Mouse (Mus musculus) stomach, postnatal 0 days (tissue): ENCODE measurements around the gene Tpm4. TPM values are rescaled to one million over a fixed set of nuclear protein-coding genes. Genes with fewer than 3 reads are reported as not detected.

ENCODE experiments used
- ATAC-seq: fragments of 200-750 bp; cut with Nextera tagmentation; 2 replicates; pipeline ENCODE4 v1.8.0; 2017; ENCODE audit not compliant: low FRiP score, low TSS enrichment
- DNase-seq: peaks from one replicate; pipeline ENCODE4 v3.0.0-alpha.2; 2016; ENCODE audit warnings: low spot score
- H3K27ac ChIP-seq: fragments of 300-500 bp; sonication (generic); replicated peaks from 2 replicates; pipeline ENCODE4 v1.5.1; 2014; ENCODE audit warnings: mild to moderate bottlenecking, control low read depth
- H3K27me3 ChIP-seq: fragments of 300-500 bp; sonication (generic); 2 replicates; pipeline ENCODE4 v1.6.1; 2014; ENCODE audit warnings: low read length; ENCODE audit not compliant: control insufficient read depth, insufficient read depth
- H3K36me3 ChIP-seq: fragments of 300-500 bp; sonication (generic); 2 replicates; pipeline ENCODE4 v1.6.1; 2014; ENCODE audit warnings: low read length, mixed read lengths; ENCODE audit not compliant: control insufficient read depth, insufficient read depth
- H3K4me1 ChIP-seq: fragments of 300-500 bp; sonication (generic); replicated peaks from 2 replicates; pipeline ENCODE4 v1.6.1; 2014; ENCODE audit warnings: antibody characterized with exemption; ENCODE audit not compliant: control insufficient read depth, insufficient read depth
- H3K4me2 ChIP-seq: fragments of 300-500 bp; sonication (generic); replicated peaks from 2 replicates; pipeline ENCODE4 v1.6.1; 2014; ENCODE audit warnings: low read depth, mild to moderate bottlenecking, control low read depth, moderate library complexity
- H3K4me3 ChIP-seq: fragments of 300-500 bp; sonication (generic); 2 replicates; pipeline ENCODE4 v1.5.1; 2014; ENCODE audit warnings: low read depth, low read length, control low read depth
- H3K9ac ChIP-seq: fragments of 300-500 bp; sonication (generic); 2 replicates; pipeline ENCODE4 v1.6.1; 2014; ENCODE audit warnings: mild to moderate bottlenecking, low read length, control low read depth, mixed read lengths
- H3K9me3 ChIP-seq: fragments of 300-500 bp; sonication (generic); 2 replicates; pipeline ENCODE4 v1.6.1; 2016; ENCODE audit warnings: low read length; ENCODE audit not compliant: control insufficient read depth
- CTCF ChIP-seq: IDR thresholded peaks from 2 replicates; pipeline ENCODE4 v1.5.1; 2016; ENCODE audit warnings: antibody characterized with exemption, low read depth, mild to moderate bottlenecking, moderate library complexity
- EP300 ChIP-seq: optimal IDR thresholded peaks from 2 replicates; pipeline ENCODE3; 2016; ENCODE audit warnings: antibody characterized with exemption
- WGBS: fragments of 180-500 bp; shearing (Covaris S2); extraction: QIAGEN DNeasy Blood & Tissue Kit; methylation state at CpG from one replicate; pipeline ENCODE4 v1.1.7; 2014; 5-methylcytosine and 5-hydroxymethylcytosine counted together
- polyA plus RNA-seq: library from polyadenylated mRNA; unstranded; fragments of >200 nt; fragmentation: Nextera tagmentation; extraction: Ambion mirVana; gene quantifications from 2 replicates; pipeline ENCODE4 v1.2.1, GENCODE M21; 2015

Gene Tpm4
- polyA plus RNA-seq, 1 experiment from 2014 or later, result 364 TPM

DNA sequence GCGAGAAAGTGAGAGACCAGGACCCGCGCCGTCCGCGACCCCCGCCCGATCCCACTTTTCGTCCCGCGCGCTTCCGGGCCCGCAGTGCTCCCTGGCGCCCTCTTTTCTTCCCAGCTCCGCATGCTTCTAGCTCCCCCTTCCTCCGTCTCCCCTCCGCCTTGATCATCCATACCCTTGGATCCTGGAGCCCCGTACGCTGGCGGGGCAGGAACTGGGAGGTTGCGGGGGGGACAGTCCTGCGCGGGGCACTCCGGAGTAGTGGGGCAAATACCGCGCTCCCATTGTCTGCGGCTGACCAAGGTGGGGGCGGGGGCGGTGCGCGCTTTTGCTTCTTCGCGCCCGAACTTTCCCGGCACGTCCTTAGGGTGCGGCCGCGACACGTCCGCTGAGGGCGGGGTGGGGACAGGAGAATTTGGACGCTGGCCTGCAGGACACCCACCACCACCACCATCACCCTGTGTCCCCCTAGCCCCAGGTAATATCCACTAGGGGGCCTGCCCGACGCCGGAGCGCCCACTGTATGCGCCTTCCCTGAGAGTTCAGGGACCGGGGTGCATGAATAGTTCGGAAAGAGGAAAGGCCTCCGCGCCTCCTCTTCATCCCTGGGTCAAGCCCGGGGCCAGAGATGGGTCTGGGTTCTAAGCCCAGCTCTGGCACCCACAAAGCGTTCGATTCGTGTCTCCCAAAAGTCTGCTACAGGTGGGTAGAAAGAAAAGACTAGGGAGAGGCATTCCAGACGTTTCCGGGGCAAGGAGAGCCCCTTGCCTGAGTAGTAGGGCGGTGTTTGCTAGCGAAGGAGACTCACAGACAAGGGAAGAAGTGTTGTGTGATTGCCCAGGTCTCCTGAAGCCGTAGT is 899 bp downstream of the Tpm4 start:
- Histone ChIP-seq H3K9ac (peak overlapping the region; percentile 97), H3K36me3 (peaks cover 11% of the 10 kb centered on the region), H3K9me3 (no peaks in the 10 kb centered on the region), H3K27ac (peak overlapping the region; percentile 99), H3K27me3 (no peaks in the 10 kb centered on the region), H3K4me1 (no peaks in the 10 kb centered on the region), H3K4me2 (peak overlapping the region; percentile 69), H3K4me3 (peak overlapping the region; percentile 94)
- TF ChIP-seq CTCF (peak; percentile 49), EP300 (peak; percentile 40)
- ATAC-seq (peak; percentile 47), DNase-seq (peak; percentile 76)
- under 1% methylated on average over 50 of the region's 62 CpGs for WGBS

DNA sequence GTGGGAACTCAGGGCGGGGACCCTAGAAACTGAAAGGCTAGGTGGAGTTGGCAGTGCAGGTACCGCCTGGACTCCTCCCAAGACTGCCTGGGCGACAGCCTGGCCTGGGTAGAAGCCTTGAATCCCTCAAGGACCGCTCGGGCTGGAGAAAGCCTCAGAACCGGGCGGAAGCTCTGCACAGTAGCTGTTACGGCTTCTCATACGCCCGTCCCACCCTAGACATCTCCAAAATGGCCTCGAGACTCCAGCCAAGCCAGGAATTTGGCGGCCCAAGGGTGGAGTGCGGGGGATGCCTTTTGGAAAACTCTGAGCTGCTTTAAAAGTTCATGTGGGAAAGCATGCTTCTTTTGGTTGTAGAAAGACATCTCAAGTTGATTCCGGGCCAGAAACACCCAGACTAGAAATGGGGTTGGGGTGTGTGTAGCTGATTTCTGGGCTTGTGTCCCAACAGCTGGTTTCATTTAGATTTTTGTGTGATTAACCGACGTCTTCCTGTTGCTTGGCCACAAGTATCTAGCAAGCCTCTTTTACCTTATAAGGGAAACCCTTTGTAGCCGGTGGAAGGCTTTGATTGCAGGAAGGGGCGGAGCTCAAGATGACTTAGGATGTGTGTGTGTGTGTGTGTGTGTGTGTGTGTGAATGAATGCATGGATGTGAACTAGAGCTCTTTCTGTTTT is 1.7 kb downstream of the Tpm4 start:
- ATAC-seq, result peak; percentile 68
- Histone ChIP-seq H3K9me3 (no peaks in the 10 kb centered on the region), H3K4me3 (peak overlapping the region; percentile 94), H3K27me3 (no peaks in the 10 kb centered on the region), H3K4me1 (no peaks in the 10 kb centered on the region), H3K9ac (peak overlapping the region; percentile 97), H3K27ac (peak overlapping the region; percentile 99), H3K36me3 (peaks cover 15% of the 10 kb centered on the region), H3K4me2 (peak overlapping the region; percentile 69)
- TF ChIP-seq EP300 (peak; percentile 48), CTCF (no peak)
- DNase-seq, result peak; percentile 72
- WGBS, result under 1% methylated on average over 18 of the region's 18 CpGs

DNA sequence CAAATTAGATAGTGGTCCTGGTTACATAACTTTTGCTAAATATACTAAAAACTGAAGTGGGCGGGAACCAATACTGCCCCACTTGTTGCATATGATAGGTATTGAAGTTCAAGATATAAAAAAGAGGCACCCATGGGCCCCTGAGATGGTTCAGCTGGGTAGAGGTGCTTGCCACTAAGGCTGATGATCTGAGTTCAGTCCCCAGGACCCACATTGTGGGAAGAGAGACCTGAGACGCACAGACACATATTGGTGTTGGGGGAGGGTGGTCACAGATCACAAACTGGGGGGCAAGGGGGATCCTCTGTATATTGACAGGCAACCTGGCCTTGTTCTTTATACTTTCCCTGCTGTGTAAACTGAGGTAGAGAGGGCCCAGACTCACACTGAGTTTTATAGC is 2.7 kb downstream of the Tpm4 start:
- ATAC-seq, result no peak
- 77% methylated on average over 2 of the region's 2 CpGs for WGBS
- DNase-seq, result no peak
- no peaks in the 10 kb centered on the region for H3K4me1 ChIP-seq
- TF ChIP-seq CTCF, result no peak
- peak; percentile 10 for TF ChIP-seq EP300
- H3K4me3 ChIP-seq, result no peak overlapping the region
- H3K4me2 ChIP-seq, result peak overlapping the region; percentile 69
- H3K9me3 ChIP-seq, result no peaks in the 10 kb centered on the region
- no peaks in the 10 kb centered on the region for H3K27me3 ChIP-seq
- H3K27ac ChIP-seq, result peak overlapping the region; percentile 40; the same call in 1 of the 2 replicates
- H3K36me3 ChIP-seq, result peaks cover 20% of the 10 kb centered on the region
- peak overlapping the region; percentile 27; the same call in 1 of the 2 replicates for H3K9ac ChIP-seq

DNA sequence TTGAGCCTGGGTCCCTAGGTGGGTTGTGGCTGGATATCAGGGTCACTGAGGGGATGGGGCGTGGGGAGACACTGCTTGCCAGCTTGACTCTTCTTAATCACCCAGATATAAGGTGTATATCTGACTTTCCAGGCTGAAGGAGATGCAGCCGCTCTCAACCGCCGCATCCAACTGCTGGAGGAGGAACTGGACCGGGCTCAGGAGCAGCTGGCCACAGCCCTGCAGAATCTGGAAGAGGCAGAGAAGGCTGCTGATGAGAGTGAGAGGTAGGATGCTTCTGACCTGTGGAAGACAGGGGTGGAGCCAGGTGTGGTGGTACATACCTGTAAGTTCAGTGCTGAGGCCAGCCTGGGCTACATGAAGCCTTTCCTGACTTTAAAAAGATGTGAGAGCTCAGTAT is 3.7 kb downstream of the Tpm4 start:
- H3K9ac ChIP-seq, result no peak overlapping the region
- H3K4me2 ChIP-seq, result no peak overlapping the region
- no peaks in the 10 kb centered on the region for H3K27me3 ChIP-seq
- TF ChIP-seq CTCF (no peak), EP300 (no peak)
- H3K4me3 ChIP-seq, result no peak overlapping the region
- H3K36me3 ChIP-seq, result peaks cover 28% of the 10 kb centered on the region
- H3K4me1 ChIP-seq, result no peaks in the 10 kb centered on the region
- DNase-seq, result peak; percentile 11
- 91% methylated on average over 5 of the region's 5 CpGs for WGBS
- ATAC-seq, result no peak
- H3K27ac ChIP-seq, result no peak overlapping the region
- no peaks in the 10 kb centered on the region for H3K9me3 ChIP-seq

DNA sequence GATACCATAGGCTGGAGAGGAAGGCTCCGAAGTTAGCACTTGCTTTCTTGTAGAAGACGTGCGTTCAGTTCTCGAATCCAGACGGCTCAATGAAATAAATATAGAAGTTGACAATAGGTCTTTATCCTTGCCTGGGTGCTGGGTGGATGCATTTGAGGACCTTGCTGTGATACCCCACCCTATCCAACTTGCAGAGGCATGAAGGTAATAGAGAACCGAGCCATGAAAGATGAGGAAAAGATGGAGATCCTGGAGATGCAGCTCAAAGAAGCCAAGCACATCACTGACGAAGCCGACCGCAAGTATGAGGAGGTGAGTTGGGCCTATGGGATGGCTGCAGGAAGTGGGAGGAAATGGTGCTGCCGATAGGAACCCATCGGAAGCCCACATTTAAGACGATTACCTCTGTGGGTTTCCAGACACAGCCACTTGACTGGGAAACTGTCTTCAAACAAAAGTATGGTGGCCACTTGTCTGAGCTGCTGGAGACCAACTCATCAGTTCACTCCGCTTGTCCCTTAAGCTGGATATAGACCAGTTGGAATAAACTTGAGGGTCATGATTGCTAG is 8.6 kb downstream of the Tpm4 start:
- H3K4me2 ChIP-seq, result no peak overlapping the region
- H3K36me3 ChIP-seq, result peaks cover 60% of the 10 kb centered on the region
- no peaks in the 10 kb centered on the region for H3K27me3 ChIP-seq
- TF ChIP-seq EP300, result no peak
- no peak for TF ChIP-seq CTCF
- no peak overlapping the region for H3K27ac ChIP-seq
- no peak overlapping the region for H3K4me3 ChIP-seq
- DNase-seq (no peak), ATAC-seq (no peak)
- H3K9me3 ChIP-seq, result no peaks in the 10 kb centered on the region
- H3K9ac ChIP-seq, result no peak overlapping the region
- peaks cover 3% of the 10 kb centered on the region; the same call in 1 of the 2 replicates for H3K4me1 ChIP-seq
- 90% methylated on average over 13 of the region's 13 CpGs for WGBS
